Mouse (Mus musculus) midbrain, embryonic 15.5 days (tissue): ENCODE measurements around the gene Bmp6. TPM values are rescaled to one million over a fixed set of nuclear protein-coding genes. Genes with fewer than 3 reads are reported as not detected.

Experiments used
- ATAC-seq: fragments of 200-750 bp; cut with Nextera tagmentation; replicated peaks from 2 replicates; pipeline ENCODE4 v1.8.0; 2017; ENCODE audit warnings: moderate TSS enrichment
- H3K27ac ChIP-seq: fragments of 300-500 bp; sonication (generic); 2 replicates; pipeline ENCODE4 v1.5.1; 2015; ENCODE audit warnings: mild to moderate bottlenecking, inconsistent platforms
- H3K27me3 ChIP-seq: fragments of 300-500 bp; sonication (generic); replicated peaks from 2 replicates; pipeline ENCODE4 v1.6.1; 2015; ENCODE audit warnings: inconsistent platforms
- H3K36me3 ChIP-seq: fragments of 300-500 bp; sonication (generic); replicated peaks from 2 replicates; pipeline ENCODE4 v1.6.1; 2015; ENCODE audit warnings: inconsistent platforms
- H3K4me1 ChIP-seq: fragments of 300-500 bp; sonication (generic); 2 replicates; pipeline ENCODE4 v1.6.1; 2015; ENCODE audit warnings: inconsistent platforms
- H3K4me2 ChIP-seq: fragments of 300-500 bp; sonication (generic); 2 replicates; pipeline ENCODE4 v1.6.1; 2015; ENCODE audit warnings: inconsistent platforms, mild to moderate bottlenecking, moderate library complexity
- H3K4me3 ChIP-seq: fragments of 300-500 bp; sonication (generic); 2 replicates; pipeline ENCODE4 v1.5.1; 2015; ENCODE audit warnings: mild to moderate bottlenecking, inconsistent platforms
- H3K9ac ChIP-seq: fragments of 300-500 bp; sonication (generic); 2 replicates; pipeline ENCODE4 v1.6.1; 2015; ENCODE audit warnings: mild to moderate bottlenecking, inconsistent platforms
- H3K9me3 ChIP-seq: fragments of 300-500 bp; sonication (generic); 2 replicates; pipeline ENCODE4 v1.6.1; 2016; ENCODE audit warnings: inconsistent platforms
- WGBS: fragments of 180-500 bp; shearing (Covaris S2); methylation state at CpG from one replicate; pipeline ENCODE4 v1.1.7; 2015; ENCODE audit warnings: mixed read lengths; 5-methylcytosine and 5-hydroxymethylcytosine counted together
- polyA plus RNA-seq: library from polyadenylated mRNA; unstranded; fragments of >200 nt; fragmentation: Nextera tagmentation; extraction: Ambion mirVana; gene quantifications from 2 replicates; pipeline ENCODE4 v1.2.1, GENCODE M21; 2015

Bmp6 gene
- polyA plus RNA-seq, 1 experiment from 2014 or later = 3.3 TPM

DNA sequence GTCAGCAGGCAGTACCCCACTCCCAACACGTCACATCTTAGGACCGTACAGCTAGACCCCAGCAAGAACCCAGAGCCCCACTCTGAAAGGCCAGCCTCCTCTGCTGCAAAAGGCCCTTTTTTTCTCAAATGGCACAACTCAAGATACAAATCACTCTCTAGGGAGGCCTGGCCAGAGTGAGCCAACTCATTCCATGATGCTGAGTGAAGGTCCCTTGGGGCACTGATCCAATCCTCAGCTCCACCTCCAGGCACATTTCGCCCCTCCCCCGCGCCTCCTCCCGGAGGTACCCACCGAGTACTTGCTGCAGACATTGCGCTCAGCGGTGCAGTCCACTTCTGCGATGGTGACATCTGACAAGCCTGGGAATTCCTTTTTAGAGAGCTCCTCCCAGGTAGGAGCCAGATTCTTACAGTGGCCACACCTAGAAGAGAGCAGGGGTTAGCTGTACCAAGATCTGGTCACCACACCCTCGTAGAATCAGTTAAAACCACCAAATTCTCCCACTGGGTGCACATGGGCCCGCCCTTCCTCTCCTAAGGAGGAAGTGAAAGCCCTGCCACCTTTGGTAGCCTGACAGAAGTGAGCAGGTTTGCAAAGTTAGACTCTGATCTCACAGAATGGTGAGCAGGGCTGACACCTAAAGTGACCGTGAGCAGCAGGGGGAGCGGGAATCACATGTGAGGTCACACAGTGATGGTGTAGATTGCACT is 158.4 kb downstream of the Bmp6 start:
- no peaks in the 10 kb centered on the region for H3K4me1 ChIP-seq
- no peaks in the 10 kb centered on the region for H3K27me3 ChIP-seq
- ATAC-seq = no peak
- no peaks in the 10 kb centered on the region for H3K9me3 ChIP-seq
- no peak overlapping the region for H3K4me3 ChIP-seq
- H3K27ac ChIP-seq = no peak overlapping the region
- WGBS = 88% methylated on average over 14 of the region's 14 CpGs
- no peak overlapping the region for H3K9ac ChIP-seq
- peaks cover 19% of the 10 kb centered on the region for H3K36me3 ChIP-seq
- no peak overlapping the region for H3K4me2 ChIP-seq

DNA sequence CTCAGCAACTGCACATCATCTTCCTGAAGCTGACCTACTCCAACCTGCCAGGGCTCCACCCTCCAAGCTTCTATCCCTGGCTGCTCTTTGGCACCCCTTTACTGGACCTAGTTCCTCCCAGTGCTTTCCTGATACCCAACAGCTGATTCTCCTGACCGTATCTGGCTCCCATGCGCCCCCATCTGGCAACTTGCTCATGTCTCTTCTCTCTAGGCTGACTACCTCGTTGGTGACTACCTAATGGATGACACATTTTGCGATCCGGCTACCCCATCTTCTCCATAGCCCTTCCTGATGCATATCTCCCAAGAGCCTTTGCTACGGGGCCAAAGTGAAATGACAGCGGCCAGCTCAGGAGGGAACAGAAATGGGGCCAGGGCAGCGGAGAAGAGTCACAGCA is 161.4 kb downstream of the Bmp6 start:
- WGBS = 81% methylated on average over 8 of the region's 8 CpGs
- Histone ChIP-seq H3K9me3 (no peaks in the 10 kb centered on the region), H3K4me3 (no peak overlapping the region), H3K27ac (no peak overlapping the region), H3K9ac (no peak overlapping the region), H3K4me2 (no peak overlapping the region), H3K4me1 (no peaks in the 10 kb centered on the region), H3K36me3 (peaks cover 5% of the 10 kb centered on the region), H3K27me3 (no peaks in the 10 kb centered on the region)
- ATAC-seq = no peak

DNA sequence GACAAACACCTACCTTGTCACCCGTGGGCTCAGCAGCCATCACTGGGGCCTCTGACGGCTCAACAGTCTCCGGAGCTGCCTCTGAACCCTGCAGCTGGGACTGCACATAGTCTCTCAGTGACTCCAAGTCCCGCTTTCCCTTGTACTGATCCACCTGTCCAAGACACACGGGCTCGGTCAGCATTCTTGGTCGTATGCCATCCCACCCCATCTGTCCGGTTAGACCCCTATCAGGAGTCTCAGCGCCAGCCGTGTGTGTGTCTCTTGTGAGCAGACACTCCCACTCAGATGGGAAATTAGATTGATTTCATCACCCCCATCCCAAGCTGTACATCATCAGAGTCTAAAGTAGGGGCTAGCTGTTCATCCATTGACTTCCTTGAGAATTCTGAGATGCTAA is 162.0 kb downstream of the Bmp6 start:
- peaks cover 6% of the 10 kb centered on the region; the same call in 1 of the 2 replicates for H3K36me3 ChIP-seq
- H3K9me3 ChIP-seq = no peaks in the 10 kb centered on the region
- H3K4me3 ChIP-seq = no peak overlapping the region
- no peak overlapping the region for H3K9ac ChIP-seq
- no peaks in the 10 kb centered on the region for H3K27me3 ChIP-seq
- ATAC-seq = no peak
- H3K4me2 ChIP-seq = no peak overlapping the region
- WGBS = 93% methylated on average over 10 of the region's 10 CpGs
- H3K4me1 ChIP-seq = no peaks in the 10 kb centered on the region
- H3K27ac ChIP-seq = no peak overlapping the region

DNA sequence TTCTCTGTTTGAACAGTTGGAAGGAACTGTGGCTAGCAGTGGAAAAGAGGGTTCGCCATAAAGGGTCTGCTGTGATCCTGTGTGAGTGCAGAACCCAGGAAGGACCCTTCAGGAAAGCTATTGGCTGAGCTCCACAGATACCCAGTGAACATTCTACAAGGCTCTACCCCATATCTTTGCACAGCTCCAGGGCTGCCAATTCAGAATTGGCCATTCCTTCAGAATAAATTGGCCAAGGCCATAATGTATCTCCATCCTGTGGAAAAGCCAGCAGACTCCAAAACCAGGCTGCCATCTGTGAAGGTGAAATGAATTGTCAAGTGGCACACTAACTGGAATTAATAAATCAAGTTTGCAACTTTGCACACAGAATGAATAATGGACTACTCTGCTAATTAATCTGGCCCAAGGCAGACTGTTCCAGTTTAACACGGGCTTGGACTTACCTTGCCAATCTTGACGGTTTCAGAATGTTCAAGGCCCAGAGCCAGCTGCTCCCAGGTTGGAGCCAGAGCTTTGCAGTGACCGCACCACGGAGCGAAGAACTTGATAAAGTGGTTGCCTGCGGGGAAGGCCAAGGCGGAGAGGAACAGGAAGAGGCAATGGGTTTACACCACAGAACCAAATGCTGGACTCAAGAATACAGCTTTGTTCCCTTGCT is 164.9 kb downstream of the Bmp6 start:
- no peak for ATAC-seq
- no peaks in the 10 kb centered on the region for H3K9me3 ChIP-seq
- H3K9ac ChIP-seq = no peak overlapping the region
- 92% methylated on average over 8 of the region's 8 CpGs for WGBS
- no peak overlapping the region for H3K4me3 ChIP-seq
- no peak overlapping the region for H3K4me2 ChIP-seq
- no peaks in the 10 kb centered on the region for H3K27me3 ChIP-seq
- H3K36me3 ChIP-seq = peaks cover 11% of the 10 kb centered on the region
- H3K27ac ChIP-seq = no peak overlapping the region
- H3K4me1 ChIP-seq = no peaks in the 10 kb centered on the region

DNA sequence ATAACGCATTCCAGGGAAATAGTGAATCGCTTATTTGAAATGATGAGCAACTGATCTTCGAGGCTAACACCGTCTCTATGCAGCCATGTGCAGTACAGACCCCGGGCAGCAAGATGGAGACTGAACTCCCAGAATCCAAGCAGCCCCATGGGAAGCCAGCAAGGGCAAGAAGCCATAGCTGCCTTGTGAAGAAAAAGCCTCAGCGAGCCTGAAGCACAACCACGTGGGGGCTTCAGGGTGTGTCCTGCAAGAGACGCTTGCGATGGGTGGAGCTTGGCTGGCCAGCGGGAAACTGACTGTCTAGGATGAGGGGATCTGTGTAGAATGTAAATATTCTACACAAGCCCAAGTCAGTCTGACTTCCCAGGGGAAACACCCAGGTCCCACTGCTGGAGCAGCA is 167.1 kb downstream of the Bmp6 start:
- H3K4me3 ChIP-seq = no peak overlapping the region
- WGBS = 88% methylated on average over 10 of the region's 10 CpGs
- peaks cover 15% of the 10 kb centered on the region for H3K36me3 ChIP-seq
- no peaks in the 10 kb centered on the region for H3K4me1 ChIP-seq
- no peaks in the 10 kb centered on the region for H3K27me3 ChIP-seq
- H3K9me3 ChIP-seq = no peaks in the 10 kb centered on the region
- ATAC-seq = no peak
- H3K9ac ChIP-seq = no peak overlapping the region
- H3K4me2 ChIP-seq = no peak overlapping the region
- no peak overlapping the region for H3K27ac ChIP-seq

DNA sequence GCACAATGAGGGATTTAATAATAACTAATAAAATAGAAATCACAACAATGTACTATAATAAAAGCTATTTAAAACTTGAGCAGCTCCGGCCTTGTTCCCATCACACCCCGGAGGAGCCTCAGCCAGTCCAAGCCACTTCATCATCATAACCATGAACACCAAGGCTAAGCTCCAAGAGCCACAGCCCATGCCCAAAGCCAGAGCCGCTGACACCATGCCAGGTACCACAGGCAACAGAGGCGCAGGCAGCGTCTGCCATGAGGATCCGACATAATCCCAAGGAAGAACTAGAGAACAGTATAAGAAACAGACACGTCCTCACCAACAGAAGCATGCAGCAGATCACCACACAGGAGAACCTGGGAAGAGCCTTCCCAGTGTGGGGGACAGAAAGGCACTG is 169.0 kb downstream of the Bmp6 start:
- ATAC-seq = no peak
- Histone ChIP-seq H3K27me3 (no peaks in the 10 kb centered on the region), H3K9ac (no peak overlapping the region), H3K36me3 (peaks cover 19% of the 10 kb centered on the region; the same call in 1 of the 2 replicates), H3K9me3 (no peaks in the 10 kb centered on the region), H3K27ac (no peak overlapping the region), H3K4me1 (no peaks in the 10 kb centered on the region), H3K4me3 (no peak overlapping the region), H3K4me2 (no peak overlapping the region)
- WGBS = 96% methylated on average over 7 of the region's 7 CpGs

DNA sequence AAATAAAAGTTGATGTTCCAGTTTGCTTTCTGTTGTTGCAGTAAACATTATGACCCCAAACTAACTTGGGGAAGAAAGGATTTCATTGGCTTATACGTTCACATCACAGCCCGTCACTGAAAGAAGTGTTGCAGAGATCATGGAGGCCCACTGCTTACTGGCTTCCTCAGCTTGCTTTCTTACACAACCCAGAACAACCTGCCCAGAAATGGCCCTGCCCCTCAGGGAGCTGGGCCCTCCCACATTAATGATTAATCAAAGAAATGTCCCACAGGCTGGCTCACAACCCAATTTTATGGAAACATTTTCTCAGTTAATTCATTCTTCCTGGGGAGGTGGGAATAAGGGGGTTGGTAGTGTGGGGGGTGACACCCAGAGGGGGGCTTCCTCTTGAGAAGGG is 170.5 kb downstream of the Bmp6 start:
- Histone ChIP-seq H3K27ac (no peak overlapping the region), H3K27me3 (no peaks in the 10 kb centered on the region), H3K4me3 (no peak overlapping the region), H3K4me2 (no peak overlapping the region), H3K4me1 (no peaks in the 10 kb centered on the region), H3K36me3 (peaks cover 22% of the 10 kb centered on the region; the same call in 1 of the 2 replicates), H3K9me3 (no peaks in the 10 kb centered on the region), H3K9ac (no peak overlapping the region)
- ATAC-seq = no peak
- WGBS = 90% methylated on average over 2 of the region's 2 CpGs

DNA sequence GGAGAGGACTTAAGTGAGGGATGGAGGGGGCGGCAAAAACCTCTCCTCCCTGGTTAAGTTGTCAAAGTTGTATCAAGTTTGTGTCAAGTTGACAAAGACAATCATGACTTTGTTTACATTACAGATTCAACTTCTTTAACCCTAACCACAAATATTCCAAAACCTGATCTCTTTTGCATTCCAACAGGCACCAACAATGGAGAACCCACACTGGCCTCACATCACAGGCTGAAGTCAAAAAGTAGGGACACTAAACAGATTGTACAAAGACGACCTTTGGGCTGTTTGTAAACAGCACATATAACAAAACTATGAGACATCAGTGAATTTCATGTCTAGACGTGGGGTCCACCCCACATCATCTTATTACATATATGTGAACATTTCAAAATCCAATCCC is 170.9 kb downstream of the Bmp6 start:
- no peaks in the 10 kb centered on the region for H3K4me1 ChIP-seq
- H3K27ac ChIP-seq = no peak overlapping the region
- WGBS = 85% methylated on average over 3 of the region's 3 CpGs

DNA sequence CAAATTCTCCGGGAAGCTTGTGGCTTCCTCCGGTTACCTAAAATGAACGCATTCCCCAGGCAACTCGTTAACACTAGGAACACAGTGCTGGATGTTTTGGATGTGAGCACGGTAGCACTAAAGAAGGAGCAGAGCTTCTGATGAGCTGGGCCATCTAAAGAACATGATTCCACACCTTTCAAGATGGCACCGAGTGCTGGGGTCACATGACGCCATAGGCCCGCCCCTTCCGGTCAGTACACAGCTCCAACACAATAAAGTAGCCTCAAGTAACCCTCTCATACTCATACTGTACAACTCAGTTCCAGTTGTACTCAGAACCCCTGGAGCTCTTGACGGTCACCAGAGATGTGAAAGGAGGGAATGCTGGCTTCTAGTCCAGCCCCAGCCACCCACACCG is 171.7 kb downstream of the Bmp6 start:
- H3K27ac ChIP-seq = no peak overlapping the region
- no peak for ATAC-seq
- no peak overlapping the region for H3K4me3 ChIP-seq
- no peak overlapping the region for H3K9ac ChIP-seq
- H3K27me3 ChIP-seq = no peaks in the 10 kb centered on the region
- H3K4me2 ChIP-seq = no peak overlapping the region
- H3K4me1 ChIP-seq = no peaks in the 10 kb centered on the region
- H3K9me3 ChIP-seq = no peaks in the 10 kb centered on the region
- H3K36me3 ChIP-seq = peaks cover 22% of the 10 kb centered on the region; the same call in 1 of the 2 replicates
- WGBS = 93% methylated on average over 11 of the region's 11 CpGs

More for the DNA sequence above, 170.9 kb downstream of the Bmp6 start:
- Histone ChIP-seq H3K27me3 (no peaks in the 10 kb centered on the region), H3K4me2 (no peak overlapping the region), H3K9ac (no peak overlapping the region), H3K9me3 (no peaks in the 10 kb centered on the region), H3K4me3 (no peak overlapping the region), H3K36me3 (peaks cover 22% of the 10 kb centered on the region; the same call in 1 of the 2 replicates)
- no peak for ATAC-seq

DNA sequence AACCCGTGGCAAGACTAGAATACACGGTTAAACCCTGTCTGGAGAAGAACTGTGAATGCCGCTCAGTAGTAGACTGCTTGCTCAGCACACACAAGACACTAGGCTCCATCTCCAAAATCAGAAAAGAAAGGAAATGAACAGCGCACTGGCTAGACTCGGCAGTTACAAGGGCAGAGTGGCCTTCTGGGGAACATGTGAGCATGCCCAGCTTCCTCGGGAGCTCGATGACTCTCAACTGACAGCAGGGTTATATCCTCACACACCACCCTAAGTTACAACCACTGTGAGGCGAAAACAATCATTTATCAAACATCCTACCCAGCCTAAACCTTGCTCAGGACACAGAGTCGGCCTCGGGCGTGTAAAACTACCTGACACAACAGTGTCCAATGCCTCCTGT is 175.4 kb downstream of the Bmp6 start:
- peaks cover 15% of the 10 kb centered on the region; the same call in 1 of the 2 replicates for H3K36me3 ChIP-seq
- H3K4me1 ChIP-seq = no peaks in the 10 kb centered on the region
- H3K9me3 ChIP-seq = no peaks in the 10 kb centered on the region
- no peak overlapping the region for H3K4me2 ChIP-seq
- 93% methylated on average over 11 of the region's 11 CpGs for WGBS
- no peaks in the 10 kb centered on the region for H3K27me3 ChIP-seq
- H3K4me3 ChIP-seq = no peak overlapping the region
- H3K27ac ChIP-seq = no peak overlapping the region
- no peak overlapping the region for H3K9ac ChIP-seq
- no peak for ATAC-seq

DNA sequence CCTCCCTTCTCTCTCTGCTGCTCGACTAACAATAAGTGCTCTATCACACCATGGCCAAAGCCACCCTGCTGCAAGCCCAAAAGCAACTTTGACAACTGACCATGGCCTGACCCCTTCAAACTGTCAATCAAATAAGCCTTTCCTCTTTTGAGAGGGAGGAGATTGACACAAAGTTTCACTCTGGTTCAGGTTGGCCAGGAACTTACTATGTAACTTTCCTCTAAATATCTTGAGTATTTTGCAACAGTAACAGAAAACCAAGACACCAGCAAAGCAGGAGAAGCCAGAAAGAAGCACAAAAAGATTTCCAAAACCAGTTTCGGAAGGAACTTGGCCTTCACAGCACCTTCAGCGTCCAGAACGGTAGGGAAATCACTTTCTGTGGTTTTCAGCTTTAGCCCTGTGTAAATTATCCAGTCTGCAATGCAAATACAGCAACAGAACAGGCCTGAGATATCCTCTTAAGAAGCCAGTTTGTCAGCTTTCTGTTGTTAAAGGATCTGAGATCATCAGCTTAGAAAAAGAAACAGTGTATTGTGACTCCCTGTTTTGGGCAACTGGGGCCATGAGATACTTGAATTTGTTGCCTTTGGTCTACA is 177.2 kb downstream of the Bmp6 start:
- Histone ChIP-seq H3K27me3 (no peaks in the 10 kb centered on the region), H3K27ac (no peak overlapping the region), H3K4me3 (no peak overlapping the region), H3K4me1 (peaks cover 13% of the 10 kb centered on the region), H3K9me3 (no peaks in the 10 kb centered on the region), H3K36me3 (peaks cover 9% of the 10 kb centered on the region; the same call in 1 of the 2 replicates), H3K9ac (no peak overlapping the region), H3K4me2 (no peak overlapping the region)
- ATAC-seq = no peak
- 78% methylated on average over 4 of the region's 4 CpGs for WGBS

DNA sequence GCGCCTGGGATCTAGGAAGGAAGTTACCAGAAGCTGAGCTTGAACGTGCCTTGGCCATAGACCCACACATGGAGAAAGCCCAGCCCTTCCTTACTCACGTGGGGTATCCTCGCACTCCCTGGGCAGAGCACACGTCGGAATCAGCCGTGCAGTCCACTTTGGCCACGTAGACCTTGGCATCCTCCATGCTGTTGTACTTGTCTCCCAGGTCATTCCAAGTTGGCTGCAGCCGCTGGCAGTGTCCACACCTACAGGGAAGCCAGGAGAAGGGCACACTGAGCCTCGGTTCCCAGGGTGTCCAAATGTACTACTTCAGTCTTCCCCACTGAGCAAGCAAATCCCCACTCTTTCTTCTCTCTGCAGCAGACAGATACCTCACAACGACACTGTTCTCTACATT is 178.3 kb downstream of the Bmp6 start:
- 93% methylated on average over 11 of the region's 11 CpGs for WGBS
- Histone ChIP-seq H3K4me3 (no peak overlapping the region), H3K9me3 (no peaks in the 10 kb centered on the region), H3K27me3 (no peaks in the 10 kb centered on the region), H3K4me1 (peaks cover 17% of the 10 kb centered on the region), H3K9ac (no peak overlapping the region), H3K27ac (no peak overlapping the region), H3K4me2 (no peak overlapping the region), H3K36me3 (0 out of 2 replicates have a peak, but pooled peaks cover 2% of the 10 kb centered on the region)
- ATAC-seq = no peak
